Mouse (Mus musculus) ES-E14 (cell line): ENCODE measurements around the gene Guca2b. TPM values are rescaled to one million over a fixed set of nuclear protein-coding genes. Genes with fewer than 3 reads are reported as not detected.
A peak's percentile ranks its signal among the peaks of the same experiment; 100 is the strongest.

Experiments
- DNase-seq: peaks from one replicate; pipeline ENCODE4 v3.0.0-alpha.2; 2013; ENCODE audit warnings: low read depth, low spot score
- H3K27ac ChIP-seq: 2 replicates; pipeline ENCODE4 v1.5.1; 2012; ENCODE audit warnings: low read depth, mild to moderate bottlenecking, low read length, moderate library complexity, mixed read lengths; ENCODE audit not compliant: poor library complexity, insufficient read depth, severe bottlenecking
- H3K36me3 ChIP-seq: 2 replicates; pipeline ENCODE4 v1.6.1; 2012; ENCODE audit warnings: mild to moderate bottlenecking, low read length, moderate library complexity, mixed read lengths; ENCODE audit not compliant: control insufficient read depth, poor library complexity, insufficient read depth, severe bottlenecking
- H3K4me1 ChIP-seq, 2 experiments: fragments of 150-350 bp in 1 of 2; sonication (generic) in 1 of 2; 2 replicates each; pipeline ENCODE4 v1.6.1; 2012; ENCODE audit warnings: low read length in 2 of 2, mild to moderate bottlenecking in 1 of 2, mixed read lengths in 1 of 2; ENCODE audit not compliant: control insufficient read depth in 2 of 2, insufficient read depth in 2 of 2, poor library complexity in 1 of 2
- H3K4me3 ChIP-seq, 2 experiments: fragments of 150-350 bp in 1 of 2; sonication (generic) in 1 of 2; 2 replicates each; pipeline ENCODE4 v1.5.1; 2012; ENCODE audit warnings: low read length in 2 of 2, low read depth in 1 of 2, mild to moderate bottlenecking in 1 of 2, mixed read lengths in 1 of 2; ENCODE audit not compliant: insufficient read depth in 1 of 2, poor library complexity in 1 of 2, severe bottlenecking in 1 of 2
- H3K9ac ChIP-seq: 2 replicates; pipeline ENCODE4 v1.6.1; 2012; ENCODE audit warnings: low read depth, mild to moderate bottlenecking, low read length, mixed read lengths; ENCODE audit not compliant: poor library complexity, insufficient read depth, severe bottlenecking
- H3K9me3 ChIP-seq: fragments of 150-350 bp; sonication (generic); 2 replicates; pipeline ENCODE4 v1.6.1; 2012; ENCODE audit warnings: low read depth, mild to moderate bottlenecking, low read length; ENCODE audit not compliant: control insufficient read depth, insufficient read depth
- CHD2 ChIP-seq: IDR thresholded peaks from 2 replicates; pipeline ENCODE4 v1.6.1; 2014; ENCODE audit warnings: mild to moderate bottlenecking, low read depth, low read length, inconsistent platforms
- HCFC1 ChIP-seq: IDR thresholded peaks from 2 replicates; pipeline ENCODE4 v1.6.1; 2012; ENCODE audit warnings: low read length, inconsistent platforms, borderline replicate concordance; ENCODE audit not compliant: insufficient read depth
- MAFK ChIP-seq: IDR thresholded peaks from 2 replicates; pipeline ENCODE4 v1.6.1; 2014; ENCODE audit warnings: mild to moderate bottlenecking, low read depth, low read length, inconsistent platforms; ENCODE audit not compliant: insufficient read depth
- ZC3H11A ChIP-seq: IDR thresholded peaks from 2 replicates; pipeline ENCODE4 v1.6.1; 2012; ENCODE audit warnings: low read depth, mild to moderate bottlenecking, inconsistent platforms, low read length, borderline replicate concordance
- ZNF384 ChIP-seq: IDR thresholded peaks from 2 replicates; pipeline ENCODE4 v1.6.1; 2012; ENCODE audit warnings: low read depth, low read length, inconsistent platforms
- in situ Hi-C, 2 experiments: fragments of 600-800 bp; cut with MboI; formaldehyde crosslinking; loops; one replicate each; pipeline ENCODE4 v1.15.1; 2025; ENCODE audit warnings: low sequenced_read_pairs in 2 of 2, inconsistent platforms in 1 of 2; ENCODE audit not compliant: unreplicated experiment in 2 of 2
- total RNA-seq: library from RNA; depleted of rRNA; stranded (reverse); fragments of 300-350 nt; gene quantifications from 2 replicates; pipeline ENCODE4 v1.2.3, GENCODE M21; 2012

Gene Guca2b
- total RNA-seq, 1 experiment, result not detected

DNA sequence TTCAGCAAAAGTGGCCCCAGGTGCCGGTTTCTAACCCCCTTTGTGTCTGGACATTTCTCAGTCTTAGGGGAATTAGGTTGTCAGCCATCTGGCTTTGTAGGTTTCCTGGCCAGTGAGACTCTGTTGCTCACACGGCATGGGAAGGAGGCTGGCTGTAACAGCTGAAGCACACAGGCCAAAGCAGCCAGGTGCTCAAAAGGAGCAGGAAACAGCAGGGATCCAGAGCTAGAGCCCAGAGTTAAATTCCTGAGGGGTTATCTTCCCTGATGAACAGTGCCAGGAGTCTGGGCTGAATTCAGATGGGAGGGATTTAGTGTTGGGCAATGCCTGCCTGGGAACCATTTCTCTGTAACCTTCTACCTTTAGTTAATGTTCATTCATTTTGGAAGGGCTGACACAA, 39.6 kb upstream of the Guca2b start:
- Histone ChIP-seq H3K4me3 (no peak overlapping the region), H3K9me3 (no peaks in the 10 kb centered on the region)

DNA sequence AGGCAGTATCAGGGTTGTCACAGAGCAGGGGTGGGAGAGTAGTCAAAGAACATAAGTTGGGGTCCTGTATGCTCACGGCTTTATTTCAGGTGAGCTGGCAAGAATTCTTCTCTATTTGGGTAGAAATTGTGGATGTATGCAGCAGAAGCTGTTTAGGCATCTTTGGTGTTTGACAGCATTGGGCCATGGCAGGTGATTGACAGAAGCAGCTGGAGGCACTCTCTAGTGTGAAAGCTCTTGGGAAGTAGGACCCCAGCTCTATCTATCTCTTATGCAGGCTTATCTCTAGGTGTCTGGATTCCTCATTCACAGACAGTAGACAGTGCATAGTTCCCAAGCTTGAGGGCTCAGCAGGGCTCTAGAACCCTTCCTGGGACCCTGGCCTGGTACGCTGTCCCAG, 27.0 kb upstream of the Guca2b start:
- H3K9ac ChIP-seq, result no peak overlapping the region
- in situ Hi-C loops, result no loop called here
- no peaks in the 10 kb centered on the region for H3K9me3 ChIP-seq
- no peak for DNase-seq
- H3K27ac ChIP-seq, result no peak overlapping the region
- H3K4me1 ChIP-seq, result peaks cover 0 to 5% of the 10 kb centered on the region in 2 experiments; a peak in 1 of 4 replicates
- H3K4me3 ChIP-seq, result no peak overlapping the region
- TF ChIP-seq HCFC1 (no peak), ZC3H11A (no peak), CHD2 (no peak), ZNF384 (no peak), MAFK (no peak)
- H3K36me3 ChIP-seq, result no peaks in the 10 kb centered on the region

More for the DNA sequence above, 39.6 kb upstream of the Guca2b start:
- DNase-seq, result no peak
- Histone ChIP-seq H3K27ac (no peak overlapping the region), H3K9ac (no peak overlapping the region), H3K4me1 (no peaks in the 10 kb centered on the region), H3K36me3 (no peaks in the 10 kb centered on the region)
- in situ Hi-C loops, result no loop called here
- TF ChIP-seq CHD2, result no peak
- TF ChIP-seq HCFC1, result no peak
- no peak for TF ChIP-seq ZNF384
- no peak for TF ChIP-seq MAFK

DNA sequence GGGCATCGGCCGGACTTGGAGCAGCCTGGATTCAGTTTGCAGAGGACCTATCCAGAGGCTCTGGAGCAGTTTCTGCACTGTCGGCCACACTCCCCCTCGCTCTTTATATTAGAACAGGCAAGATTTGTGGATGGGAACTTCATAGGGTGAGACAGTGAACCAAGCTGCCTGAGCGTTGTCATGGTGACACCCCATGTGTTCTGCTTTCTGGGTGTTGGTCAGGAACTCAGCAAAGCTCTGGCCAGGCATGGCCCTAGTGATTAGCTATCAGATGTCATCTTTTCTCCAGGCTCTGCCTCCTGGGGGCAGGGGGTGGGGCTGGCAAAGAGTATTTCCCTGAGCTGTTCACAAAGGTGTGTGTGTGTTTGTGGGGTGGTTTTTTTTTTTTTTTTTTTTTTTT, 23.8 kb upstream of the Guca2b start:
- H3K27ac ChIP-seq, result no peak overlapping the region
- peak; percentile 29 for DNase-seq
- TF ChIP-seq MAFK, result no peak
- TF ChIP-seq ZC3H11A, result no peak
- H3K9me3 ChIP-seq, result no peaks in the 10 kb centered on the region
- in situ Hi-C loops, result no loop called here
- H3K4me3 ChIP-seq, result no peak overlapping the region
- H3K9ac ChIP-seq, result no peak overlapping the region
- no peaks in the 10 kb centered on the region for H3K36me3 ChIP-seq
- H3K4me1 ChIP-seq, result peaks cover 0 to 5% of the 10 kb centered on the region in 2 experiments; a peak in 1 of 4 replicates

DNA sequence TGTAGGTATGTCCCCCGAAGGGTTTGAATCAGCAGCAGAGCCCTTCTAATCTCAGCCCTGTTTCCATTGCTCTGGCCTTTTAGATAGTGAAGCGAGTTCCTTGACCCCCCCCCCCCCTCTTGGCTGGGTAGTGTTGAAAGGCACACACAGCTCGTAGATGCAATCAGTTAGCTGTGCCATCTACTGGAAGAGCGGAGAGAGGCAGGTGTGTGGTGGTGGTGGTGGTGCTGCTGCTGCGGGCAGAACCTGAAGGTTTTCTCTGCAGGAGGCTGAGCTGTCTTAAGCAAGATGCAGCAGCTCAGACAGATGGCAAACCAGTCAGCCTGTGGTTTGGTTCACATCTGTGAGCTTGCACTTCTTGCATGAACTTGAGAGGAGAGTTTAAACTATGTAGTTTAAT, 13.9 kb upstream of the Guca2b start:
- Histone ChIP-seq H3K27ac (no peak overlapping the region), H3K4me3 (no peak overlapping the region), H3K36me3 (no peaks in the 10 kb centered on the region), H3K9ac (no peak overlapping the region), H3K4me1 (no peaks in the 10 kb centered on the region; a peak in 1 of 4 replicates), H3K9me3 (no peaks in the 10 kb centered on the region)
- no peak for TF ChIP-seq CHD2
- TF ChIP-seq HCFC1, result no peak
- TF ChIP-seq MAFK, result no peak
- no peak for TF ChIP-seq ZNF384
- TF ChIP-seq ZC3H11A, result no peak
- no peak for DNase-seq
- in situ Hi-C loops, result no loop called here

DNA sequence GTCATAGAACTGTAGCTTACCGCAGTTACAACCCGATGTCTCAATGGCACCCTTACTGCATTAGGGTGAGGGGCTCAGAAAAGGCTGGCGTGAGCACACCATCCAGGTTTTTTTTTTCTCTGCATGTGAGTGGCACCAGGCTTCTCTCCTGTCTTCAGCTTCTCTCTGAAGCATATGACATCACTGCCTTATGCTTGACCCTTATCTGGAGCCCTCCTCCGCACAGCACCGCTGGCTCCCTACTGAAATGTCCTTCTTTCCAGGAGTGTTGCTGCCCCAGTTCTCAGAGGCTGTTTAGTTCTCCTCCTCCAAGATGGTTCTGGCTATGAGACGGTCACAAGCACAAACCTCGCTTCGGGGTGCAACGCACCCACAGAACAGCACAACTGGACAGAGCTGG, 12.4 kb upstream of the Guca2b start:
- in situ Hi-C loops, result no loop called here
- Histone ChIP-seq H3K36me3 (no peaks in the 10 kb centered on the region), H3K9ac (no peak overlapping the region), H3K27ac (no peak overlapping the region), H3K4me1 (no peaks in the 10 kb centered on the region), H3K4me3 (no peak overlapping the region), H3K9me3 (no peaks in the 10 kb centered on the region)
- DNase-seq, result no peak
- TF ChIP-seq ZC3H11A (no peak), HCFC1 (no peak), CHD2 (no peak), MAFK (no peak), ZNF384 (no peak)
